Mouse (Mus musculus): ENCODE measurements around the gene Grb2. TPM values are rescaled to one million over a fixed set of nuclear protein-coding genes. Genes with fewer than 3 reads are reported as not detected.

Grb2 gene
- polyA plus RNA-seq, 1 experiment from 2014 or later = 113 TPM

- Histone ChIP-seq H3K4me3 (ENCODE audit: low read depth, low read length) (no peak overlapping the region), H3K9ac (ENCODE audit: low read length) (no peak overlapping the region), H3K36me3 (ENCODE audit: control insufficient read depth, insufficient read depth, low read length) (peaks cover 55% of the 10 kb centered on the region), H3K27me3 (replicated peaks; ENCODE audit: control insufficient read depth, insufficient read depth, low read length) (no peaks in the 10 kb centered on the region), H3K4me1 (ENCODE audit: control insufficient read depth, insufficient read depth, low read length) (peaks cover 9% of the 10 kb centered on the region), H3K4me2 (ENCODE audit: low read length) (no peak overlapping the region), H3K9me3 (replicated peaks; ENCODE audit: control insufficient read depth, low read length) (no peaks in the 10 kb centered on the region), H3K27ac (ENCODE audit: low read depth, low read length) (no peak overlapping the region)
- ATAC-seq (no peak), DNase-seq (ENCODE audit: low spot score) (no peak)
- 96% methylated on average over 4 of the region's 4 CpGs for WGBS
These were observed 110.1 kb downstream of the Grb2 start for GRCm38 (mm10) chr11:115598309-115598708.

GRCm38 (mm10) chr11:115595209-115595608, 113.2 kb downstream of the Grb2 start:
- Histone ChIP-seq H3K9me3 (replicated peaks; ENCODE audit: control insufficient read depth, low read length) (no peaks in the 10 kb centered on the region), H3K4me3 (ENCODE audit: low read depth, low read length) (no peak overlapping the region), H3K4me1 (ENCODE audit: control insufficient read depth, insufficient read depth, low read length) (no peaks in the 10 kb centered on the region), H3K36me3 (ENCODE audit: control insufficient read depth, insufficient read depth, low read length) (peaks cover 79% of the 10 kb centered on the region), H3K9ac (ENCODE audit: low read length) (no peak overlapping the region), H3K4me2 (ENCODE audit: low read length) (no peak overlapping the region), H3K27ac (ENCODE audit: low read depth, low read length) (no peak overlapping the region), H3K27me3 (replicated peaks; ENCODE audit: control insufficient read depth, insufficient read depth, low read length) (no peaks in the 10 kb centered on the region)
- 95% methylated on average over 3 of the region's 3 CpGs for WGBS
- DNase-seq (ENCODE audit: low spot score) = no peak
- no peak for ATAC-seq

Other genes with a start within 250 kb of the Grb2 start
- 0.12 TPM in 1 of 2 replicates, not detected in the other for gene Slc16a5, start 246.1 kb downstream of the Grb2 start, polyA plus RNA-seq (2014; fragmentation: Nextera tagmentation; extraction: Ambion mirVana)
- gene Armc7, start 232.9 kb downstream of the Grb2 start, polyA plus RNA-seq (2014; fragmentation: Nextera tagmentation; extraction: Ambion mirVana) = 11.5 and 14.6 TPM in 2 replicates
- 95.5 and 107 TPM in 2 replicates for gene Nt5c, start 216.7 kb downstream of the Grb2 start, polyA plus RNA-seq (2014; fragmentation: Nextera tagmentation; extraction: Ambion mirVana)
- gene Jpt1, start 194.2 kb downstream of the Grb2 start, polyA plus RNA-seq (2014; fragmentation: Nextera tagmentation; extraction: Ambion mirVana) = 2,151 and 2,168 TPM in 2 replicates
- gene Sumo2, start 172.3 kb downstream of the Grb2 start, polyA plus RNA-seq (2014; fragmentation: Nextera tagmentation; extraction: Ambion mirVana) = 1,356 and 1,420 TPM in 2 replicates
- 117 and 122 TPM in 2 replicates for gene Nup85, start 144.2 kb downstream of the Grb2 start, polyA plus RNA-seq (2014; fragmentation: Nextera tagmentation; extraction: Ambion mirVana)
- gene Mrps7, start 104.7 kb downstream of the Grb2 start, polyA plus RNA-seq (2014; fragmentation: Nextera tagmentation; extraction: Ambion mirVana) = 72.1 and 81.5 TPM in 2 replicates
- 18.1 and 22.7 TPM in 2 replicates for gene Gga3, start 104.5 kb downstream of the Grb2 start, polyA plus RNA-seq (2014; fragmentation: Nextera tagmentation; extraction: Ambion mirVana)
- 9.5 and 12.5 TPM in 2 replicates for gene Mif4gd, start 95.6 kb downstream of the Grb2 start, polyA plus RNA-seq (2014; fragmentation: Nextera tagmentation; extraction: Ambion mirVana)
- gene Slc25a19, start 80.3 kb downstream of the Grb2 start, polyA plus RNA-seq (2014; fragmentation: Nextera tagmentation; extraction: Ambion mirVana) = 38.3 and 50.1 TPM in 2 replicates
- 12.4 and 19.6 TPM in 2 replicates for gene Tmem94, start 56.8 kb upstream of the Grb2 start, polyA plus RNA-seq (2014; fragmentation: Nextera tagmentation; extraction: Ambion mirVana)
- gene Caskin2, start 105.0 kb upstream of the Grb2 start, polyA plus RNA-seq (2014; fragmentation: Nextera tagmentation; extraction: Ambion mirVana) = 8.0 and 8.9 TPM in 2 replicates
- gene Tsen54, start 106.1 kb upstream of the Grb2 start, polyA plus RNA-seq (2014; fragmentation: Nextera tagmentation; extraction: Ambion mirVana) = 15.2 and 19.1 TPM in 2 replicates
- 0.70 and 1.3 TPM in 2 replicates for gene Llgl2, start 115.5 kb upstream of the Grb2 start, polyA plus RNA-seq (2014; fragmentation: Nextera tagmentation; extraction: Ambion mirVana)
- gene Myo15b, start 149.8 kb upstream of the Grb2 start, polyA plus RNA-seq (2014; fragmentation: Nextera tagmentation; extraction: Ambion mirVana) = not detected in 2 replicates
- gene Smim5, start 191.4 kb upstream of the Grb2 start, polyA plus RNA-seq (2014; fragmentation: Nextera tagmentation; extraction: Ambion mirVana) = 0.52 and 1.6 TPM in 2 replicates
- gene Smim6, start 203.4 kb upstream of the Grb2 start, polyA plus RNA-seq (2014; fragmentation: Nextera tagmentation; extraction: Ambion mirVana) = 0.18 and 0.22 TPM in 2 replicates
- gene Sap30bp, start 224.7 kb upstream of the Grb2 start, polyA plus RNA-seq (2014; fragmentation: Nextera tagmentation; extraction: Ambion mirVana) = 55.8 and 56.5 TPM in 2 replicates
- gene Recql5, start 224.9 kb upstream of the Grb2 start, polyA plus RNA-seq (2014; fragmentation: Nextera tagmentation; extraction: Ambion mirVana) = 16.5 and 20.4 TPM in 2 replicates

Measured in forebrain, embryonic 14.5 days (tissue).